Mouse (Mus musculus): ENCODE measurements around the gene Ahcyl2.

DNA sequence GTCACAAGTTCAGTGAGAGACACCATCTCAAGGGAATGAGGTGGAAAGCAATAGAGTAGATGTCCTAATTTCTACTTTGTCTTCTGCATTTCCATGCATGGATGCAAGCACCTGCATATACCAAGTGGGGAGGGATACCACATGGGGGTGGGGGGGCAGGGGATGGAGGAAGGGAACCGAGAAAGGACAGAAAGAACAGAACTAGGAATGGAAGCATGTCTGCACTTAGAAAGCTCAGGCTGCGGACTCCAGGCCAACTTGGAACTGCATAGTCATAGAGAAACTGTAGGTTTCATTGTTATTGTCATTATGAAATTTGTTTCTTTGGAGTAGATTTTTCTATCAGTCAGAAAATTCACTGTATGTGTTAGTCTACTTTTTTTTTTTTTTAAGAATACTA lies 69.8 kb downstream of the Ahcyl2 start:
- no peak for TF ChIP-seq CTCF (IDR thresholded peaks at IDR 0.05; ENCODE audit: insufficient read depth, low read length)
- no peak for TF ChIP-seq POLR2A (IDR thresholded peaks at IDR 0.05; ENCODE audit: borderline replicate concordance, extremely low read depth, low read depth, low read length)

All from lung, adult 2 months (tissue).